Comparison of ENCODE assay signal across 8 mouse cellular contexts in the genomic region with DNA sequence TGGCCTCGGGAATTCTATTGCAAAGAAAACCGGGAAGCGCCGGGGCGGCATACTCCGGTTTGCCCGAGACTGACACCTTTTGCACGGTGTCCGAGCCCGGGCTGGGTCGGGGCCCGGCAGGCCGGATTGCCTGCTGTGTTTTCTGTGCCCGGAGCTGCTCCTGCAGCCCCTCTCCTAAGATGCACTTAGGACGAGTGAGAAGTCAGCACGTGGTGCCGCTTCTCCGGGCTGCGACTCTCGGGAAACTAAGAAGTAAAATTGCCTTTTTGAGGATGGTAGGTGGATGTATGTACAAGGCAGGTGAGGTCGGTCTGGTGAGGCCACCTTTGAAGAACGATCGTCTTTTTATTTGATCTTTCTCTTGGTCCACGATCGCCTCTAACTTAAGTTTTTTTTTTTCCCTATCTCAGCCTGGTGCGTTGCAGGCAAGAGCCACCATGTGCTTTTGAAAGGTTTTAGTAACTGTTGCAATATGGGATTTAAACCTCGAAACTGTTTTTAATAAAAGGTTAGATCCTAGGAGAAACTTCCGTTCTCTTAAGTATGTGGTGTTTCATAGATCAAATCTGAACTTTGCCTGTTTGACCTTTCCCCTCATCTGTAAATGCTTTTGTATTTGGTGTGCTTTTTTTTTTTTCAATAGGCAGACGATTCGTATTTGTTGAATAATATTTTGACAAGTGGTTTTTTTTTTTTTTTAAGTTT. TPM values are rescaled to one million over a fixed set of nuclear protein-coding genes. Genes with fewer than 3 reads are reported as not detected.
DNase-seq lines count a peak whose midpoint lies in the region; ATAC-seq and TF ChIP-seq lines count a peak whose summit lies in the region.

No protein-coding gene starts in this region.

- peak overlapping the region; percentile 74 for H3K4me3 ChIP-seq in thymus, adult 2 months (ENCODE audit: control insufficient read depth, insufficient read depth, low read length)
- peak overlapping the region; percentile 88 for H3K4me3 ChIP-seq in liver, embryonic 12.5 days

- H3K27ac ChIP-seq in thymus, adult 2 months (ENCODE audit: control insufficient read depth, insufficient read depth, low read length) = no peak overlapping the region
- H3K27ac ChIP-seq in liver, embryonic 12.5 days = peak overlapping the region; percentile 95

- no peaks in the 10 kb centered on the region for H3K27me3 ChIP-seq in thymus, adult 2 months (ENCODE audit: control insufficient read depth, insufficient read depth, low read length)
- 0 out of 2 replicates have a peak, but pooled peaks cover 8% of the 10 kb centered on the region for H3K27me3 ChIP-seq in liver, embryonic 12.5 days (replicated peaks)

- WGBS in thymus, adult 2 months = under 1% methylated on average over 30 of the region's 30 CpGs
- WGBS in liver, embryonic 12.5 days (ENCODE audit: insufficient replicate concordance) = under 1% methylated on average over 30 of the region's 30 CpGs

- H3K36me3 ChIP-seq in thymus, adult 2 months (ENCODE audit: control insufficient read depth, insufficient read depth, low read length) = no peaks in the 10 kb centered on the region
- peaks cover 8% of the 10 kb centered on the region; the same call in 1 of the 2 replicates for H3K36me3 ChIP-seq in liver, embryonic 12.5 days

- TF ChIP-seq POLR2A in thymus, adult 2 months (IDR thresholded peaks at IDR 0.05; ENCODE audit: control insufficient read depth, extremely low read depth, insufficient read depth, low read length, poor library complexity) = no peak

- peak overlapping the region; percentile 91 for H3K4me2 ChIP-seq in liver, embryonic 12.5 days

- peak; percentile 49 for DNase-seq in embryo, embryonic 10 days (ENCODE audit: low spot score)
- DNase-seq in embryo, embryonic 9.5 days (ENCODE audit: extremely low spot score) = no peak
- DNase-seq in thymus, adult 2 months = no peak
- no peak for DNase-seq in thymus, postnatal 4 days
- DNase-seq in T-cell, adult 2 months (ENCODE audit: low spot score) = no peak
- no peak for DNase-seq in gastrocnemius, postnatal 4 days (ENCODE audit: low spot score in 2 of 2)
- no peak for DNase-seq in lung, postnatal 4 days

- no peaks in the 10 kb centered on the region for H3K9me3 ChIP-seq in liver, embryonic 12.5 days (replicated peaks)

- peak overlapping the region; percentile 97 for H3K9ac ChIP-seq in liver, embryonic 12.5 days

- peak; percentile 2 for TF ChIP-seq CTCF in thymus, adult 2 months (IDR thresholded peaks at IDR 0.05; ENCODE audit: borderline replicate concordance, control insufficient read depth, extremely low read depth, insufficient read depth, low read length, poor library complexity)

- H3K4me1 ChIP-seq in thymus, adult 2 months (replicated peaks; ENCODE audit: control insufficient read depth, insufficient read depth, low read length) = peaks cover 20% of the 10 kb centered on the region
- H3K4me1 ChIP-seq in liver, embryonic 12.5 days = peaks cover 75% of the 10 kb centered on the region

- peak; percentile 47 for ATAC-seq in liver, embryonic 12.5 days

RNA-seq across cellular contexts. Expression of gene Gm20388, which starts 0.8 kb away (rescaled TPM):
- 89.2 and 103 TPM in 2 replicates for polyA plus RNA-seq in thymus, adult 2 months (2012; rRNA removed)
- not detected in 2 replicates for polyA plus RNA-seq in liver, embryonic 12.5 days (2016; fragmentation: Nextera tagmentation; extraction: Ambion mirVana)
- 10 to 100 TPM; 12.8 to 22.8 TPM for total RNA-seq in gastrocnemius, postnatal 4 days (2021)

RNA-seq across cellular contexts. Expression of gene Usp10, which starts 1.2 kb away (rescaled TPM):
- polyA plus RNA-seq in thymus, adult 2 months (2012; rRNA removed) = 126 and 149 TPM in 2 replicates
- 124 and 136 TPM in 2 replicates for polyA plus RNA-seq in liver, embryonic 12.5 days (2016; fragmentation: Nextera tagmentation; extraction: Ambion mirVana)
- 10 to 100 TPM; 70.5 to 75.0 TPM for total RNA-seq in gastrocnemius, postnatal 4 days (2021)

RNA-seq across cellular contexts. Expression of gene Klhl36, which starts 49.3 kb away (rescaled TPM):
- 41.8 and 51.0 TPM in 2 replicates for polyA plus RNA-seq in thymus, adult 2 months (2012; rRNA removed)
- 7.0 and 7.7 TPM in 2 replicates for polyA plus RNA-seq in liver, embryonic 12.5 days (2016; fragmentation: Nextera tagmentation; extraction: Ambion mirVana)
- total RNA-seq in gastrocnemius, postnatal 4 days (2021) = 1 to 10 TPM; 4.0 to 4.8 TPM

Comparison
In these comparisons a context has a peak if more than half of its experiments do, and no peak if none do; other contexts are left out.
1. RNA of gene Gm20388, which starts 0.8 kb away (polyA plus RNA-seq): 89.2 to 103 TPM in thymus, adult 2 months; not detected in liver, embryonic 12.5 days; every median in the first group is over 10 times any median in the second.